Mouse (Mus musculus) embryonic fibroblast, embryonic 13.5 days (primary cell): ENCODE data around the gene Gm17416.

Experiments used
- CTCF ChIP-seq: IDR thresholded peaks from 2 replicates; pipeline ENCODE4 v1.5.1; 2011; ENCODE audit warnings: mild to moderate bottlenecking, control low read depth, low read length, moderate library complexity, borderline replicate concordance; ENCODE audit not compliant: insufficient read depth
- POLR2A ChIP-seq: IDR thresholded peaks from 2 replicates; pipeline ENCODE4 v1.6.1; 2011; ENCODE audit warnings: low read depth, mild to moderate bottlenecking, control low read depth, low read length, moderate library complexity

DNA sequence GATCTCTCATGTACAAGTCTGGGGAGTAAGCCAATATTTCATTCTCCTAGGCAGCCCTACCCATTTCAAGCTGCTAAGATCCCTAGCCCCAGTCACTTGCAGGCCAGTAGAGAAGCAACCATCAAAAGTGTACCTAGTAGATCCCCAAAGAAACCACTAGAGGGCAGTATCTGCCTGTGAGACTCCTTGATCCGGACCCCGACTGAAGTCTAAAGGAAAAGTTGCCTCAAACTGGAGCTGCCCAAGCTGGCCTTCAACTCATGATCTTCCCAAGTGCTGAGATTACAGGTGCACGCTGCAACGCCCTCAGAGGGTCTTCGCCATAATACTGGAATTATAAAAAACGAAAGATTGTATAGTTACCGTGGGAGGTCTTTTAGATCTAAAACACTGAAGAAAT, 46.4 kb downstream of the Gm17416 start:
- TF ChIP-seq CTCF (0 out of 2 replicates have a peak, but pooled peaks have one; percentile 3), POLR2A (no peak)
